Mouse (Mus musculus) limb, embryonic 11.5 days (tissue): ENCODE results near the gene Ppip5k1. TPM values are rescaled to one million over a fixed set of nuclear protein-coding genes. Genes with fewer than 3 reads are reported as not detected.

ENCODE experiments used
- ATAC-seq: fragments of 200-750 bp; cut with Nextera tagmentation; 2 replicates; pipeline ENCODE4 v1.8.0; 2017; ENCODE audit warnings: low read depth; ENCODE audit not compliant: insufficient number of reproducible peaks, low FRiP score, low TSS enrichment
- DNase-seq: peaks from one replicate; pipeline ENCODE4 v3.0.0-alpha.2; 2015; ENCODE audit warnings: low spot score
- H3K27ac ChIP-seq: fragments of 300-500 bp; sonication (generic); replicated peaks from 2 replicates; pipeline ENCODE4 v1.5.1; 2014; ENCODE audit warnings: low read depth, mild to moderate bottlenecking, low read length
- H3K27me3 ChIP-seq: fragments of 300-500 bp; sonication (generic); 2 replicates; pipeline ENCODE4 v1.6.1; 2014; ENCODE audit warnings: mild to moderate bottlenecking, low read length, mixed read lengths; ENCODE audit not compliant: control insufficient read depth, insufficient read depth
- H3K36me3 ChIP-seq: fragments of 300-500 bp; sonication (generic); 2 replicates; pipeline ENCODE4 v1.6.1; 2014; ENCODE audit warnings: mild to moderate bottlenecking, low read length, moderate library complexity, mixed read lengths; ENCODE audit not compliant: control insufficient read depth, insufficient read depth
- H3K4me1 ChIP-seq: fragments of 300-500 bp; sonication (generic); 2 replicates; pipeline ENCODE4 v1.6.1; 2014; ENCODE audit warnings: low read length, mixed read lengths; ENCODE audit not compliant: control insufficient read depth, insufficient read depth
- H3K4me2 ChIP-seq: fragments of 300-500 bp; sonication (generic); 2 replicates; pipeline ENCODE4 v1.6.1; 2014; ENCODE audit warnings: low read depth, mild to moderate bottlenecking, moderate library complexity; ENCODE audit not compliant: severe bottlenecking
- H3K4me3 ChIP-seq: fragments of 300-500 bp; sonication (generic); 2 replicates; pipeline ENCODE4 v1.5.1; 2014; ENCODE audit warnings: low read depth, low read length
- H3K9ac ChIP-seq: fragments of 300-500 bp; sonication (generic); 2 replicates; pipeline ENCODE4 v1.6.1; 2014; ENCODE audit warnings: mild to moderate bottlenecking, low read length
- H3K9me3 ChIP-seq: fragments of 300-500 bp; sonication (generic); 2 replicates; pipeline ENCODE4 v1.6.1; 2016; ENCODE audit warnings: low read length; ENCODE audit not compliant: control insufficient read depth
- WGBS: fragments of 180-500 bp; shearing (Covaris S2); extraction: QIAGEN DNeasy Blood & Tissue Kit; methylation state at CpG from one replicate; pipeline ENCODE4 v1.1.7; 2014; 5-methylcytosine and 5-hydroxymethylcytosine counted together
- polyA plus RNA-seq: library from polyadenylated mRNA; unstranded; fragments of >200 nt; fragmentation: Nextera tagmentation; extraction: Ambion mirVana; gene quantifications from 2 replicates; pipeline ENCODE4 v1.2.1, GENCODE M21; 2014

Gene Ppip5k1
- polyA plus RNA-seq, 1 experiment from 2014 or later = 8.5 TPM

DNA sequence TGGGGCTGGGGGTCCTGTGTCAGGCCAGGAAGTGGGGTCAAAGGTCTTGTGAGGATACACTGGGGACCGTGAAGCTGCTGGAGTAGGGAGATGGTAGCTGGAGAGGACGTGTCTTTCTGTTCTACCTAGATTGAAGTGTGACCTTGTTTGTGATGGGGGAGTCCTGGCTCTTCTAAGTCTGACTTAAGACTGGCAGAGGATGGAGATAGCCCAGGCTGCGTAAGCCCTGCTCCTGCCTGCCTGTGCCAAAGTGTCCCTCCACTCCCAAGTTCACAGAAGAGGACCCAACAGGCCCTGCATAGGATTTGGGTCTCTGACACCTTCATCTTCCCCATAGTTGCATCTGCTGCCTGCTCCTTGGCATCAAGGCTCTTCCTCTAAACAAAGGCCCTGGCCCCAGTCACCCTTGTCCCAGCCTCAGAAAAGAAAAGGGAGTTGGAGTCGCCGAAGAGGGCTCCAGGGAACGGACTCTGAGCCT is 58.4 kb downstream of the Ppip5k1 start:
- ATAC-seq (no peak), DNase-seq (no peak)
- 8% methylated on average over 6 of the region's 6 CpGs for WGBS
- Histone ChIP-seq H3K9ac (no peak overlapping the region), H3K9me3 (no peaks in the 10 kb centered on the region), H3K4me1 (peaks cover 34% of the 10 kb centered on the region), H3K27ac (no peak overlapping the region), H3K27me3 (peaks cover 24% of the 10 kb centered on the region), H3K4me3 (no peak overlapping the region), H3K4me2 (peak overlapping the region; percentile 58; the same call in 1 of the 2 replicates), H3K36me3 (peaks cover 2% of the 10 kb centered on the region; the same call in 1 of the 2 replicates)

GRCm38 (mm10) chr2:121295608-121296571 is 59.3 kb downstream of the Ppip5k1 start:
- H3K4me2 ChIP-seq = peak overlapping the region; percentile 58
- no peak overlapping the region for H3K27ac ChIP-seq
- DNase-seq = peak; percentile 37
- peak overlapping the region; percentile 47 for H3K9ac ChIP-seq
- peak; percentile 40 for ATAC-seq
- H3K4me3 ChIP-seq = peak overlapping the region; percentile 28
- 1% methylated on average over 15 of the region's 15 CpGs for whole genome bisulfite sequencing
- H3K27me3 ChIP-seq = peaks cover 24% of the 10 kb centered on the region
- peaks cover 2% of the 10 kb centered on the region; the same call in 1 of the 2 replicates for H3K36me3 ChIP-seq
- peaks cover 34% of the 10 kb centered on the region for H3K4me1 ChIP-seq
- H3K9me3 ChIP-seq = no peaks in the 10 kb centered on the region

GRCm38 (mm10) chr2:121294753-121295607 is 60.2 kb downstream of the Ppip5k1 start:
- peak; percentile 52 for ATAC-seq
- H3K27ac ChIP-seq = no peak overlapping the region
- H3K4me3 ChIP-seq = peak overlapping the region; percentile 28

DNA sequence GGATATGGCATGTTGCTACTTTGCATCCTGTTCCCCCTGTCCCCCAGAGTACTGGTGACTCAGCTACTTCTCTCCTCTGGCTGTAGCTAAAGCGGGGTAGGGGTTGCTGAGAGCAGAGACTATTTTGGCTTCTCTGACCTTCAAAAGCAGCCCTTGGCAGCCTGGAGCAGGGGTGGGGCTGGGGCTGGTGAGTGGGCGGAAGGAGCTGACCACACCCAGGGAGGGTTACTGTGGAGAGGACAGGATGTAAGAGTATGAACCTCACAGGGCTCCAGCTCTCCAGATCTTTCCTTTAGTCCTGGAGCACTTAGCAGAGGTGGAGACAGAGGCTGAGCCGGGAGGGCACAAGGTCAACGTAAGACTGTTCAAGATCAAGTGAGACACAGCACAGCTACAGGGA is 61.0 kb downstream of the Ppip5k1 start:
- no peaks in the 10 kb centered on the region for H3K36me3 ChIP-seq
- DNase-seq (no peak), ATAC-seq (no peak)
- H3K27ac ChIP-seq = no peak overlapping the region
- no peaks in the 10 kb centered on the region for H3K9me3 ChIP-seq
- no peak overlapping the region for H3K9ac ChIP-seq
- H3K4me3 ChIP-seq = no peak overlapping the region
- WGBS = 17% methylated on average over 4 of the region's 4 CpGs
- H3K4me2 ChIP-seq = peak overlapping the region; percentile 58
- H3K27me3 ChIP-seq = peaks cover 22% of the 10 kb centered on the region
- H3K4me1 ChIP-seq = peaks cover 34% of the 10 kb centered on the region

More at GRCm38 (mm10) chr2:121294753-121295607, 60.2 kb downstream of the Ppip5k1 start:
- H3K36me3 ChIP-seq = peaks cover 2% of the 10 kb centered on the region; the same call in 1 of the 2 replicates
- H3K9me3 ChIP-seq = no peaks in the 10 kb centered on the region
- DNase-seq = peak; percentile 59
- peak overlapping the region; percentile 47 for H3K9ac ChIP-seq
- peaks cover 34% of the 10 kb centered on the region for H3K4me1 ChIP-seq
- peaks cover 22% of the 10 kb centered on the region for H3K27me3 ChIP-seq
- H3K4me2 ChIP-seq = peak overlapping the region; percentile 58
- WGBS = under 1% methylated on average over 18 of the region's 18 CpGs

DNA sequence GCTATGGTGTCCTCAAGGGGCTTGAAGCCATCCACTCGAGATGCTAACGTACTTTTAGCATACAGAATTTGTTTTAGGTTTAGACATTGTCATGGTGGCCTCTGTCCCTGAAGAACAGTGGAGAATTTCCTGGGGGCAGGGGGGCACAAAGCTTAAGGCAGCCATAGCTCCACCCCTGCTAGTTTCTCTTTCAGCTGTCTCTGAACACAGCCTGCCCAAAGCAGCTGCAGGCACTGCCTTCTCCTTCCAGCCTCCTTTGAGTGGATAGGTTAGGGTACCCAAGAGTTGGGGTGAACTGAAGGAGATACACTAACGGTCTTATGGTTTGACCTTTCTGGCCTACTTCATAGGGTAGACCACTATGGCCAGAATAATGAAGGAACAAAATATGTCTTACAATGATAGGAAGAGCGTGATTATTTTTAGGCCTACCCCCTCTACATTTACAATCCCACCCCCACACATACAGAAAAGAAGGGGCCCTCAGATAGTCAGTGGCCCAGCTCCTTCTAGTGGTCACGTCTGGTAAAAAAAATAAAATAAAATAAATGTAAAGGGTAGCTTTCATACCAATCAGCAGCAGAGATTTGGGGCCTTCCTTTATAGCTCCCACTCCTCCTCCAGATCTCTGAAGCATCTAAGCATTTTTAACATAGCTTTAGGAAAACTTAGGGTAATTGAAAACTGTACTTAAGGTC is 62.7 kb downstream of the Ppip5k1 start:
- WGBS = 64% methylated on average over 5 of the region's 5 CpGs
- no peak overlapping the region for H3K27ac ChIP-seq
- DNase-seq = no peak
- H3K27me3 ChIP-seq = peaks cover 26% of the 10 kb centered on the region
- no peaks in the 10 kb centered on the region for H3K36me3 ChIP-seq
- no peak overlapping the region for H3K9ac ChIP-seq
- no peak for ATAC-seq
- no peak overlapping the region for H3K4me3 ChIP-seq
- no peak overlapping the region for H3K4me2 ChIP-seq
- H3K9me3 ChIP-seq = no peaks in the 10 kb centered on the region
- peaks cover 34% of the 10 kb centered on the region for H3K4me1 ChIP-seq

DNA sequence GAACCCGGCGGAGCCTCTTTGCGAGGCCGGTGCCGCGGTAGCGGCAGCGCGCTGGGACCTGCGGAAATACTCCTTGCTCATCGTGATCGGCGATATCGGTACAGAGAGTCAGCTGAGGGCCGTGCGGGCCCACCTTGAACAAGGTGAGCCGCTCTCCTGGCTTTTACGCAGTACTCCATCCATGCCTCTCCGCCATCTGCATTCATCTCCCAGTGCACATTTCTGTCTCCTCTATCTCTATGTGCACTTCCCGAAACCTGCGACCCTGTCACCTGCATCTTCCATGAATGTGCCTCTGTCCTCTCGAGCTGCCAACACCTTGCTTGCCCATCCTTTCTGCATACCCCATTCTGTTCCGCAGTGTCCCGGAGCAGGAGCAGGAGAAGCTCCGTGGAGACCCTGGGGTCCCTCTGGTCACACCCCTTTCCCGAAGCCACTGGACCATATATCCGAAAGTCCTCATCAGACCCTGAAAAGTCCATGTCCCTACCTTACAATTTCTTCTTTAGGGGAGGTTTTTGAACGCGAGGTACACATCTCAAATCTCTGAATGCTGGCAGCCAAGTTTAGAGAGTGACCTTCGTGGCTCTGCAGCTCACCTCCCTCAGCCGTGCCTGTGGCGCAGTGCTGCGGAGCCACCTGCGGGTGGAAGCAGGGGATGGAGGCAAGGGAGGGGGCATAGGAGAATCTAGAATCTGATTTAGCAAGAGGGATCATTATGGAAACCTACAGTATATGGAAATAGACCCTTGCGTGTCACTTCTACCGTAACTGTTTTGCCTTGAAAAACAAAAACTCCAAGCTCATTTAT is 65.3 kb downstream of the Ppip5k1 start:
- DNase-seq = no peak
- H3K36me3 ChIP-seq = no peaks in the 10 kb centered on the region
- H3K4me2 ChIP-seq = peak overlapping the region; percentile 54
- peak; percentile 65 for ATAC-seq
- H3K4me3 ChIP-seq = peak overlapping the region; percentile 46
- 4% methylated on average over 36 of the region's 36 CpGs for WGBS
- H3K27me3 ChIP-seq = 0 out of 2 replicates have a peak, but pooled peaks cover 3% of the 10 kb centered on the region
- H3K4me1 ChIP-seq = peaks cover 11% of the 10 kb centered on the region
- no peak overlapping the region for H3K9ac ChIP-seq
- no peaks in the 10 kb centered on the region for H3K9me3 ChIP-seq
- H3K27ac ChIP-seq = no peak overlapping the region

GRCm38 (mm10) chr2:121288901-121289729 is 66.1 kb downstream of the Ppip5k1 start, which contains the start of gene Map1a:
Map1a (plus strand) TSS chr2:121289600.
- Histone ChIP-seq H3K4me3 (peak within 1 kb of the TSS; percentile 46), H3K36me3 (no peaks in the 10 kb centered on the region), H3K27me3 (0 out of 2 replicates have a peak, but pooled peaks cover 3% of the 10 kb centered on the region), H3K27ac (no peak within 1 kb of the TSS), H3K4me1 (peaks cover 2% of the 10 kb centered on the region), H3K4me2 (peak within 1 kb of the TSS; percentile 54), H3K9ac (no peak within 1 kb of the TSS), H3K9me3 (no peaks in the 10 kb centered on the region)
- ATAC-seq (peak; percentile 97), DNase-seq (peak; percentile 97)
- WGBS = under 1% methylated on average over 48 of the region's 48 CpGs
